Mouse (Mus musculus): ENCODE measurements around the gene Clvs2.

Gene Clvs2

GRCm38 (mm10) chr10:33624131-33624879, at the start of gene Clvs2:
Gene Clvs2 (minus strand): TSS chr10:33624769.
- DNase-seq: no peak

GRCm38 (mm10) chr10:33653142-33653541, 28.6 kb upstream of the Clvs2 start:
- no peak for DNase-seq

- DNase-seq: no peak
Observed at GRCm38 (mm10) chr10:33623577-33623991, 985 bp downstream of the Clvs2 start.

- DNase-seq: no peak
Observed at GRCm38 (mm10) chr10:33622700-33623099, 1.9 kb downstream of the Clvs2 start.

- DNase-seq: no peak
Observed at GRCm38 (mm10) chr10:33616207-33616606, 8.4 kb downstream of the Clvs2 start.

GRCm38 (mm10) chr10:33613197-33613596, 11.4 kb downstream of the Clvs2 start:
- no peak for DNase-seq

GRCm38 (mm10) chr10:33592732-33593131, 31.8 kb downstream of the Clvs2 start:
- DNase-seq: no peak

- no peak for DNase-seq
Observed at GRCm38 (mm10) chr10:33588800-33589199, 35.8 kb downstream of the Clvs2 start.

GRCm38 (mm10) chr10:33587118-33587517, 37.5 kb downstream of the Clvs2 start:
- DNase-seq: no peak

- no peak for DNase-seq
Observed at GRCm38 (mm10) chr10:33558081-33558480, 66.5 kb downstream of the Clvs2 start.

- DNase-seq: no peak
Observed at GRCm38 (mm10) chr10:33540331-33540730, 84.2 kb downstream of the Clvs2 start.

All from lung, adult 18-20 months (tissue).